Mouse (Mus musculus) thymus, postnatal 25 days (tissue): ENCODE data around the gene Mcur1.

ENCODE experiments used
- DNase-seq: peaks from one replicate; pipeline ENCODE4 v3.0.0; 2022

The Mcur1 gene

GRCm38 (mm10) chr13:43524491-43525362, 35.3 kb downstream of the Mcur1 start:
- DNase-seq: no peak

- no peak for DNase-seq
Observed at GRCm38 (mm10) chr13:43523906-43524480, 36.0 kb downstream of the Mcur1 start.

- DNase-seq: no peak
Observed at GRCm38 (mm10) chr13:43521940-43522339, 38.1 kb downstream of the Mcur1 start.

- no peak for DNase-seq
Observed at GRCm38 (mm10) chr13:43519251-43519650, 40.7 kb downstream of the Mcur1 start.

GRCm38 (mm10) chr13:43517371-43517770, 42.6 kb downstream of the Mcur1 start:
- no peak for DNase-seq

- no peak for DNase-seq
Observed at GRCm38 (mm10) chr13:43516931-43517330, 43.1 kb downstream of the Mcur1 start.

GRCm38 (mm10) chr13:43516119-43516518, 43.9 kb downstream of the Mcur1 start:
- no peak for DNase-seq

GRCm38 (mm10) chr13:43514950-43515358, 45.0 kb downstream of the Mcur1 start:
- DNase-seq: no peak

- DNase-seq: no peak
Observed at GRCm38 (mm10) chr13:43512736-43513135, 47.3 kb downstream of the Mcur1 start.

GRCm38 (mm10) chr13:43505798-43506197, 54.2 kb downstream of the Mcur1 start:
- DNase-seq: no peak

- DNase-seq: peak; percentile 49
Observed at GRCm38 (mm10) chr13:43503395-43503850, 56.6 kb downstream of the Mcur1 start.

- DNase-seq: no peak
Observed at GRCm38 (mm10) chr13:43501601-43502000, 58.4 kb downstream of the Mcur1 start.

GRCm38 (mm10) chr13:43500483-43500850, 59.5 kb downstream of the Mcur1 start:
- no peak for DNase-seq

- DNase-seq: no peak
Observed at GRCm38 (mm10) chr13:43499731-43500482, 60.1 kb downstream of the Mcur1 start.

- DNase-seq: no peak
Observed at GRCm38 (mm10) chr13:43498849-43499248, 61.1 kb downstream of the Mcur1 start.

GRCm38 (mm10) chr13:43497769-43498168, 62.2 kb downstream of the Mcur1 start:
- DNase-seq: no peak

GRCm38 (mm10) chr13:43496660-43497059, 63.3 kb downstream of the Mcur1 start:
- DNase-seq: no peak

GRCm38 (mm10) chr13:43495645-43496044, 64.3 kb downstream of the Mcur1 start:
- no peak for DNase-seq

GRCm38 (mm10) chr13:43493725-43494124, 66.3 kb downstream of the Mcur1 start:
- no peak for DNase-seq

GRCm38 (mm10) chr13:43493058-43493481, 66.9 kb downstream of the Mcur1 start:
- no peak for DNase-seq
